Mouse (Mus musculus) liver, embryonic 12.5 days (tissue): ENCODE measurements at regions not wholly inside any gene's neighbourhood (a gene's known extent, or its start where the extent isn't known, plus 50 kb on each side); places are given as distances from the start of the nearest gene placed in this dataset.

Experiments
- ATAC-seq: fragments of 200-750 bp; cut with Nextera tagmentation; 2 replicates; pipeline ENCODE4 v1.8.0; 2017; ENCODE audit warnings: moderate number of reproducible peaks, mild to moderate bottlenecking, moderate library complexity
- H3K27ac ChIP-seq: fragments of 300-500 bp; sonication (generic); 2 replicates; pipeline ENCODE4 v1.5.1; 2016; ENCODE audit warnings: mild to moderate bottlenecking
- H3K27me3 ChIP-seq: fragments of 300-500 bp; sonication (generic); replicated peaks from 2 replicates; pipeline ENCODE4 v1.6.1; 2016; ENCODE audit warnings: mild to moderate bottlenecking, moderate library complexity
- H3K36me3 ChIP-seq: fragments of 300-500 bp; sonication (generic); 2 replicates; pipeline ENCODE4 v1.6.1; 2016; ENCODE audit warnings: mild to moderate bottlenecking, moderate library complexity
- H3K4me1 ChIP-seq: fragments of 300-500 bp; sonication (generic); 2 replicates; pipeline ENCODE4 v1.6.1; 2016
- H3K4me2 ChIP-seq: fragments of 300-500 bp; sonication (generic); 2 replicates; pipeline ENCODE4 v1.6.1; 2016; ENCODE audit warnings: mild to moderate bottlenecking, moderate library complexity
- H3K4me3 ChIP-seq: fragments of 300-500 bp; sonication (generic); 2 replicates; pipeline ENCODE4 v1.5.1; 2016; ENCODE audit warnings: mild to moderate bottlenecking, moderate library complexity
- H3K9ac ChIP-seq: fragments of 300-500 bp; sonication (generic); 2 replicates; pipeline ENCODE4 v1.6.1; 2016; ENCODE audit warnings: mild to moderate bottlenecking, moderate library complexity
- H3K9me3 ChIP-seq: fragments of 300-500 bp; sonication (generic); replicated peaks from 2 replicates; pipeline ENCODE4 v1.6.1; 2016; ENCODE audit warnings: mild to moderate bottlenecking, moderate library complexity
- WGBS: fragments of 180-500 bp; shearing (Covaris S2); methylation state at CpG from one replicate; pipeline ENCODE4 v1.1.7; 2016; ENCODE audit not compliant: insufficient replicate concordance; 5-methylcytosine and 5-hydroxymethylcytosine counted together

DNA sequence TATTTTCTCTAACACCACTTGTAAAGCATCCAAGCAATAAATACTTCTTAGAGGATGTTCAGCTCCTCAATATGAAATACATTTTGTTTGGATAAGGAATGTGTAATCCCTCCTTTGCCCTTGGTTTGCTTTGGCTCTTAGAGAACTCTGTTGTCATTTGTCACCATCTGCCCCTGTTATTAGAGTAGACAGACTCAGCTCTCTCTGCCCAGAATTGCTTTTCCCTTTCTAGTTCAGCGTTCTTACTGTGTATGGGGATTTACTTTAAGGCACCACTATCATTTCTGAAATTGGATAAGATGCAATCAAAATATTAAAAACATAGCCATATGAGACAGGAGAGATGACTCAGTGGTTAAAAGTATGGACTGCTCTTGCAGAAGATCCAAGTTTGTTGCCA, 101.5 kb upstream of the Ednra start:
- no peak for ATAC-seq
- Histone ChIP-seq H3K27me3 (no peaks in the 10 kb centered on the region), H3K36me3 (no peaks in the 10 kb centered on the region), H3K4me1 (no peaks in the 10 kb centered on the region), H3K9me3 (no peaks in the 10 kb centered on the region), H3K9ac (no peak overlapping the region), H3K4me3 (no peak overlapping the region), H3K27ac (no peak overlapping the region), H3K4me2 (no peak overlapping the region)
- 66% methylated on average over 1 of the region's 1 CpGs for WGBS

DNA sequence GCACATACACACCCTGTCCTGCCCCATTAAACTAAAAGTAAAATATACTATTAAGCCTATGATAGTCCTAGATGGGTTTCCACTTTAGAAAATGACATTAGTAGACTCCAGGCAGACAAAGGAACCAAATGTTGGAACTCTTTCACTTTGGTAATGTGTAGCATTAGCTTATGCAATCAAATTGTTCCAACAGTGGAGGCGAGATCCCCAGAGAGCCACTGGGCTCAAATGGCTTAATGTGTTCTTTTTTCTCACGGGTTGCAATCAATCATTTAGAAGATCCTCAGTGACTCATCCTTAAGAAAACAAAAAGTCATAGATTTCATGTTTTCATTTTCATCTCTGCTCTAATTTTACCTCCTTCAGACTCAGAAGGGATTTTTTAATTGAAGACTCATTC, 102.0 kb upstream of the Ednra start:
- Histone ChIP-seq H3K27ac (no peak overlapping the region), H3K27me3 (no peaks in the 10 kb centered on the region), H3K4me3 (no peak overlapping the region), H3K9ac (no peak overlapping the region), H3K4me1 (no peaks in the 10 kb centered on the region), H3K9me3 (no peaks in the 10 kb centered on the region), H3K36me3 (no peaks in the 10 kb centered on the region), H3K4me2 (no peak overlapping the region)
- WGBS: 53% methylated on average over 2 of the region's 2 CpGs
- no peak for ATAC-seq

DNA sequence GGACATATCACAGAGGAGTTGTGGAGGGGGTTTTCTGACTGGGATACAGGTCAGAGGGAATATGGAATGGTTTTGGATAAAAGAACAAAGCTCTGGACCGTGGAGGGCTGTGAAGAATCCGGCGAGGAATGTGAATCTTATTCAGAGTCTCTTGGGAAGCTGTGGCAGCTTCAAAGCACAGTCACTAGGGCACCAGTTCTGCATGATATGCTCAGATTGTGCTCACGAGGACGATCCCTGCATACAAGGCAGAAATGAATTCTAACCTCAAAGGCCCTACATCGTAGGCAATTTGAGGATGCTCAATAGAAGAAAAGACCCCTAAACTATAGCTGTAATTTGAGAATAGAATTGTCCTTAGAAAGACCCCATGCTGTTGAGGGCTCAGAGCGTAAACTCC, 103.8 kb upstream of the Ednra start:
- Histone ChIP-seq H3K4me1 (no peaks in the 10 kb centered on the region), H3K4me3 (no peak overlapping the region), H3K9me3 (no peaks in the 10 kb centered on the region), H3K9ac (no peak overlapping the region), H3K27ac (no peak overlapping the region), H3K36me3 (no peaks in the 10 kb centered on the region), H3K4me2 (no peak overlapping the region), H3K27me3 (no peaks in the 10 kb centered on the region)
- WGBS: 62% methylated on average over 7 of the region's 7 CpGs
- no peak for ATAC-seq

DNA sequence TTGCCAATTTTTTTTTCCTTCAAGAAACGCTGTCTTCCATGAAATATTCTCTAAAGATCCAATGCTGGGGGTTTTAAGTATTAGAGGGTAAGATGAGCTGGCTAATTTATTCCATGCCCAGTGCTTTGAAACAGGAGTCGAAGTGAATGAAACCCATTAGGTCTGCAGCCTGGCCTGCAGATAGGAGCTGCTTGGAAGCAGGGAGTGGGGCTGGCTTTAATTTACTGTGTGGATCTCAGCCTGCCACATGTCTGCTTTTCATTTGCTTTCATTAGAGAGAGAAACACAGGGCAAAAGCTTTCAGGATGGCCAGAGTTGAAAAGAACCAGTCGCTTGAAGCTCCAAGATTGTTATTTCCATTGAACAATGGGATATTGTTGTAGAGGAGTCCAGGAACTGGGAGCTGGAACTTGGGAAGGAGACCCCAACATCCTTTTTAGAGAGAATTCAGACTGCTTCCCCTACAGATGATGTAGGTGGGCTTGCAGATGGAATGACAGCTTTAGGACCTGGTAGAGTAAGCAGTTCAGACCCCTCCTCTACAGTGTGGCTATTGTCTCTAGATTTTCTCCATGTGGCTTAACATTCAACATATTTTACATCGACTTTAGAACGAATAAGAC, 105.0 kb upstream of the Ednra start:
- H3K27ac ChIP-seq: no peak overlapping the region
- WGBS: 48% methylated on average over 5 of the region's 5 CpGs
- no peaks in the 10 kb centered on the region for H3K9me3 ChIP-seq
- no peak for ATAC-seq
- no peaks in the 10 kb centered on the region for H3K27me3 ChIP-seq
- H3K4me1 ChIP-seq: no peaks in the 10 kb centered on the region
- H3K36me3 ChIP-seq: no peaks in the 10 kb centered on the region
- H3K9ac ChIP-seq: no peak overlapping the region
- H3K4me3 ChIP-seq: no peak overlapping the region
- no peak overlapping the region for H3K4me2 ChIP-seq

DNA sequence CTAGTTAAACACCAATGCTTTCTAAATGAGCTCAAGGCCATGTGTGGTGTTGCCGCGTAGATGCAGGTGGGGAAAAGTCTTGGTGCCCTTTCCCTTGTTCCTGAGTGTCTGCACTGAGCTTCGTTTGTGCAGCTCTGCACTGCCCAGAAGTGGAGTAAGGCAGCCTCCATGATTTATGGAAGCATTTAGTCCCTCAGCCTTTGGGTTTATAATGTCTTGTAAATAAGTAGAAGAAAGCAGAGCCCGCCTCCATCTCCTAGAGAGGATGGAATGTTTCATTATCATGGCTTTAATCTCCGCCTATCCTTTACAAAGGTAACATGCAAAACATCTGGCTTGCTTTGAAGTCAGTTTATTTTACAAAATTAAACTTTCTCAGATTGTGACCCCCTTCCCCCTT, 105.5 kb upstream of the Ednra start:
- 68% methylated on average over 5 of the region's 5 CpGs for WGBS
- no peak for ATAC-seq
- Histone ChIP-seq H3K9me3 (no peaks in the 10 kb centered on the region), H3K36me3 (no peaks in the 10 kb centered on the region), H3K27me3 (no peaks in the 10 kb centered on the region), H3K27ac (no peak overlapping the region), H3K4me1 (no peaks in the 10 kb centered on the region), H3K9ac (no peak overlapping the region), H3K4me3 (no peak overlapping the region), H3K4me2 (no peak overlapping the region)

DNA sequence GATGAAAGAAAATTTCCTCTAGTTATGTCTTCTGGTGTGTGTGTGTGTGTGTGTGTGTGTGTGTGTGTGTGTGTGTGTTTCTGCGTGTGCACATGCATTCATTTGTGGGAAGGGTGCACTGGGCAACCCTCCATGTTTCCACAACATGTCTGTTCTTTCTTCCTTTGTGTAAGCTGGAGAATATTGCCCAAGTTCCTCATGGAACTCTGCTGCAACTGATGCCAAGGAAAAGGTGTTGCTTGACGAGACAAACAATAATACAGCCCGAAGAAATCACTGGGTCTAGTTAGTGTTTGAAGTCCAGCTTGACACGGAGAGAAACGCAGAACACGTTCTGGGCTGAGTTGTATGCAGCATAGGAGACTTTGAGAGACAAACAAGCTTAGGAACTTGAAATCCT, 110.0 kb upstream of the Ednra start:
- no peak overlapping the region for H3K4me2 ChIP-seq
- H3K36me3 ChIP-seq: no peaks in the 10 kb centered on the region
- H3K9me3 ChIP-seq: no peaks in the 10 kb centered on the region
- H3K4me1 ChIP-seq: no peaks in the 10 kb centered on the region
- H3K9ac ChIP-seq: no peak overlapping the region
- no peaks in the 10 kb centered on the region for H3K27me3 ChIP-seq
- no peak overlapping the region for H3K27ac ChIP-seq
- no peak for ATAC-seq
- H3K4me3 ChIP-seq: no peak overlapping the region
- 69% methylated on average over 6 of the region's 6 CpGs for WGBS

DNA sequence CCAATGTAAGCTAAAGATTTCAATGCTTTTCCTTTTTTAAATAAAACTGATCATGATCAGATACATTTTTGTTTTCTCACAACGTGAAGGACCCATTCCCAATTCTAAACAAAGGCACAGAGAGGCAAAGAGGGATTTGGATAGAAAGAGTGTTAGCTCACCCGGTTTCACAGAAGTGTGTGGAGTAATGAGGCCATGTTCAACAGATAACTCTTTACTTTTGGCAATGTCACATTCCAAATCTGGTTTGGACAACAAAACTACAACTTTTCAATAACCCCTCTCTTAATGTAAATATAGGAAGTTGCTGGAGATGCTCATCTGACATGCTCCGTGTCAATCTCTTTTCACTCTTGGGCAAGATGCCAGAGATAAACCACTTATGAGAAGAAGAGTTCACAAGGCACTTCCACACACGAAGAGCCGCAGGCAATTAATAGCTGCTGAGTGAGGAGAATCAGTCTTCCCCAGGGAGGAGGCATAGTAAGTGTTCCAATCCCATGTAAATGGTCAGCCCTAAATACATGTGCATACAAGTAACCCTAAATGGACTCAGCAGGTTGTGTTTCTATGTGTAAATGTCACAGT, 112.7 kb upstream of the Ednra start:
- no peak overlapping the region for H3K27ac ChIP-seq
- ATAC-seq: no peak
- H3K36me3 ChIP-seq: no peaks in the 10 kb centered on the region
- no peaks in the 10 kb centered on the region for H3K9me3 ChIP-seq
- H3K9ac ChIP-seq: no peak overlapping the region
- no peaks in the 10 kb centered on the region for H3K4me1 ChIP-seq
- H3K27me3 ChIP-seq: no peaks in the 10 kb centered on the region
- 63% methylated on average over 5 of the region's 5 CpGs for WGBS
- no peak overlapping the region for H3K4me2 ChIP-seq
- H3K4me3 ChIP-seq: no peak overlapping the region

DNA sequence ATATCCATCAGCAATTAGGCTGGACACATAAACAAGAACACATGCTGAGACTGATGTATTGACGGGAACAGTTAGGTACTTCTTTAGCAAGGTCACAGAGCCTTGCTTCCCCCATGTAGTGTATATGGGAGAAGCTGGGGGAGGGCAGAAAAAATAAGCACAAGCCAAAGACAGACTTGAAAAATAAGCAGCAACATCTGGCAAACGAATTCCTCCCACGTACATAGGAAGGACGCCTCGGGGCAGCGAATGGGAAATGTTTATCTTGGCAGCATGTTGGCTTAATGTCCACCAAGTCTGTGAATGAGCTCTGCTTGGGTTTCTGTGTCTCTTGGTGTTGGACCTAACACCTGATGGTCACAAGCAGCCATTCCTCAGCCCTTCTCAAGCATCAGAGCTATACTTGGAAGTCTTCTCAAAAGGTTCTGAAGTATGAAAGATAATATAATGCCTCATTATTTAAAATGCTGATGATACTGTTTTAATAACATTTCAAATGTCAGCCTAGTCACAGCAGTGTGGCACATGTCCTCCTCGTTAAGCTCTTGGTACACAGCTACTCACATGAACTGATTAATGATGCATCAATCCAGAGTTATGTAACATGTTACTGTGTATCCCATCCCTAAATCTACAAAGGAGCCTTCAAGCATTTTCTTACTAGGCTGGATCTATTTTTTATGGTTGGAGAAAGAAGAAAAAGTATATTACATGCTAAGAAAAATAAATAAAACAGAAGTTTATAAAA, 118.3 kb upstream of the Ednra start:
- Histone ChIP-seq H3K9ac (no peak overlapping the region), H3K4me3 (no peak overlapping the region), H3K4me1 (no peaks in the 10 kb centered on the region), H3K27me3 (no peaks in the 10 kb centered on the region), H3K27ac (no peak overlapping the region), H3K9me3 (no peaks in the 10 kb centered on the region), H3K4me2 (no peak overlapping the region), H3K36me3 (no peaks in the 10 kb centered on the region)
- WGBS: 53% methylated on average over 7 of the region's 7 CpGs
- ATAC-seq: no peak

DNA sequence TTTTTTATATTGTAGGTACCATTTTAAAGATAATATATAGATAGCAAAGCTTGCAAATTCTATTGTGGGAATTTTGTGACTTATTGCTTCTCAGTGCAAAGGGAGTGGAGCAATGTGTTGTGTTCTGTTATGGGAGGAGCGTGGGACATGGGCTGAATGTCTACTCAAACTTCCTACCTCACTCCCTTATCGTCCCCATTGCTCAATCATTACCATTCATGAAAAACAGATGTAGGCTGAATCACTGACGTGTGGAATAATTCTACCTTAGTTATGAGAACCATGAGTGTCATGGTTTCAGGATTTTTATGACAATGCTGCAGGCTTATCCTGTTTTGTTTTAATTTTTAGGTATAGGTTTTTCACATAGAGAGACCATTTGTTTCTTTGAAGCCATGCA, 119.0 kb upstream of the Ednra start:
- H3K9ac ChIP-seq: no peak overlapping the region
- ATAC-seq: no peak
- WGBS: 45% methylated on average over 3 of the region's 3 CpGs
- no peaks in the 10 kb centered on the region for H3K9me3 ChIP-seq
- no peaks in the 10 kb centered on the region for H3K36me3 ChIP-seq
- H3K4me1 ChIP-seq: no peaks in the 10 kb centered on the region
- no peak overlapping the region for H3K4me3 ChIP-seq
- no peaks in the 10 kb centered on the region for H3K27me3 ChIP-seq
- H3K4me2 ChIP-seq: no peak overlapping the region
- H3K27ac ChIP-seq: no peak overlapping the region

DNA sequence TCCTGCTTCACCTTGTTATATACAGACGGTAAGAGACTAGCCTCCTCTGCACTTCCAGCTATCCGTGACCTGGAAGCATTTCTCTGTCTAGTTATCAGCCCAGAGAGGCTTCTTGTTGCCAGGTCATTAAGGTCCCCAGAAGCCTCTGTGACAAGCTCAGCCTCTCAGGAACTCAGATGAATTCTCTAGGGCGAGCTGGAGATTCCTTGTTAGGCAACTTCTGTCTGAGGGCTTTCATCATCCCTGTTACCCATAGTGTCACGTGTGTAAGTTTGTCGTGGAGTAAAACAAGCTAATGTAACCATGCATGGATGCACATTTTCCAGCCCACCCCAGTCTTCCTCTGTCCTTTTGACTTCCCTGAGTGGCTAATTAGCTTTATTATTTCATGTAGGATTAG, 126.3 kb upstream of the Ednra start:
- Histone ChIP-seq H3K27me3 (no peaks in the 10 kb centered on the region), H3K4me1 (no peaks in the 10 kb centered on the region), H3K9me3 (no peaks in the 10 kb centered on the region), H3K9ac (no peak overlapping the region), H3K36me3 (no peaks in the 10 kb centered on the region), H3K4me2 (no peak overlapping the region), H3K4me3 (no peak overlapping the region), H3K27ac (no peak overlapping the region)
- no peak for ATAC-seq
- WGBS: 69% methylated on average over 5 of the region's 5 CpGs

DNA sequence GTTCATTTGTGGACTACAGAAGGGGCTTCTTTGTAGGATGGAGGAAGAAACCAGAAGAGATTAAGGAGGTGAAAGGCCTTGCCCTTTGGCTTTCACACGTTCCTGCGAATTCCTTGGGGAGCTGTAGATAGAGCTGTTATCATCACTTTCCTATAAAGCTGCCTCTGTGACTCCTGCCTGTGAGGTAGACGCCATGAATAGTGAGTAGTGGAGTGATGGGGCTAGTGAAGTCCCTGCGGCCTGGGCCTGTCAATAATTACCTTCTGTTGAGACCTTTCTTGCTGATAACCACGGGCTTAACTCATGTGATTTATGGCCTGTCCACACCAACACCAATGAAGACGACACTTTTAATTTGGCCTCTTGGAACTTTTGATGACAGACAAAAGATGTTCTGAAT, 146.0 kb upstream of the Ednra start:
- Histone ChIP-seq H3K4me1 (no peaks in the 10 kb centered on the region), H3K27ac (no peak overlapping the region), H3K4me2 (no peak overlapping the region), H3K4me3 (no peak overlapping the region), H3K9ac (no peak overlapping the region), H3K9me3 (no peaks in the 10 kb centered on the region), H3K36me3 (no peaks in the 10 kb centered on the region), H3K27me3 (no peaks in the 10 kb centered on the region)
- no peak for ATAC-seq
- WGBS: 19% methylated on average over 6 of the region's 6 CpGs

DNA sequence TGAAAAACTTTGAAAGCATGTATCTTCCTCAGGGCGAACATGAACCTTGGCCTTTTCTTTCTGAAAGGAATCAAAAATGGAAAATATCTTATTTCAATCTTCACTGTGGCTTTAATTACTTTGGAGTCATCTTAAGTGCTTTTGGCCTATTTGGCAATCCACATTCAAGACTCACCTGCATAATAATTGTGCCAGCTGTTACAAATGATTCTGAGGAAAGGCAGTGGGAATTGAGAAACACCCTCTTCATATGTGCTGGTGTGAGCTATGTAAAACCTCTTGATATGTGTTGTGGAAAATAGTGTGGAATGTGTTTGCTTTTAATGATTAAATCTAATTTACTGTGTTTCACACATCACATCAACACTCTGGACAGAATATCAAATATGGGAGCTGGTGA, 148.5 kb upstream of the Ednra start:
- Histone ChIP-seq H3K4me1 (no peaks in the 10 kb centered on the region), H3K9me3 (no peaks in the 10 kb centered on the region), H3K36me3 (no peaks in the 10 kb centered on the region), H3K9ac (no peak overlapping the region), H3K4me2 (no peak overlapping the region), H3K27me3 (no peaks in the 10 kb centered on the region), H3K4me3 (no peak overlapping the region), H3K27ac (no peak overlapping the region)
- WGBS: 62% methylated on average over 1 of the region's 1 CpGs
- no peak for ATAC-seq
